Mouse (Mus musculus) spleen, postnatal 10 days (tissue): ENCODE results near the gene Vmn1r194.
"Not testable (repeated sequence)": the region's sequence is repeated elsewhere in the genome, so short reads cannot be mapped to it uniquely, and the experiment has no call there.

Experiments
- DNase-seq, 2 experiments: peaks; one replicate each; pipeline ENCODE4 v3.0.0; 2021 to 2022; ENCODE audit warnings: low spot score in 2 of 2

Gene Vmn1r194

GRCm38 (mm10) chr13:22243915-22244314, at the start of gene Vmn1r194:
Gene Vmn1r194, plus strand, starts transcription at chr13:22244215.
- DNase-seq = no peak

- not testable (repeated sequence) for DNase-seq
These were observed 21.0 kb upstream of the Vmn1r194 start, which contains the start of gene Vmn1r193 for GRCm38 (mm10) chr13:22223060-22223459. Gene Vmn1r193, minus strand, starts transcription at chr13:22223160.

- not testable (repeated sequence) for DNase-seq
These were observed 26.2 kb downstream of the Vmn1r194 start, which contains the start of gene Vmn1r195 for GRCm38 (mm10) chr13:22270222-22270621. Gene Vmn1r195, plus strand, starts transcription at chr13:22270522.

GRCm38 (mm10) chr13:22271721-22272120, 27.7 kb downstream of the Vmn1r194 start:
- DNase-seq = no peak

GRCm38 (mm10) chr13:22284578-22284977, 40.6 kb downstream of the Vmn1r194 start:
- no peak for DNase-seq

GRCm38 (mm10) chr13:22289620-22290019, 45.6 kb downstream of the Vmn1r194 start, which contains the start of gene Vmn1r196:
Gene Vmn1r196, plus strand, starts transcription at chr13:22289920.
- no peak for DNase-seq
